Mouse (Mus musculus): ENCODE measurements around the gene Zfp69.

The Zfp69 gene

GRCm38 (mm10) chr4:120925386-120925785, 26.1 kb downstream of the Zfp69 start:
- peak; percentile 22 for DNase-seq (ENCODE audit: extremely low spot score)

GRCm38 (mm10) chr4:120924554-120925299, 26.8 kb downstream of the Zfp69 start, which contains the start of gene Exo5:
Exo5 (minus strand) TSS chr4:120925017.
- peak; percentile 96 for DNase-seq (ENCODE audit: extremely low spot score)

GRCm38 (mm10) chr4:120921461-120921860, 30.0 kb downstream of the Zfp69 start:
- DNase-seq (ENCODE audit: extremely low spot score) = no peak

- DNase-seq (ENCODE audit: extremely low spot score) = no peak
Observed at GRCm38 (mm10) chr4:120914501-120914900, 37.0 kb downstream of the Zfp69 start.

- no peak for DNase-seq (ENCODE audit: extremely low spot score)
Observed at GRCm38 (mm10) chr4:120913861-120914260, 37.6 kb downstream of the Zfp69 start.

GRCm38 (mm10) chr4:120913443-120913842, 38.1 kb downstream of the Zfp69 start:
- no peak for DNase-seq (ENCODE audit: extremely low spot score)

- no peak for DNase-seq (ENCODE audit: extremely low spot score)
Observed at GRCm38 (mm10) chr4:120912866-120913265, 38.6 kb downstream of the Zfp69 start.

- DNase-seq (ENCODE audit: extremely low spot score) = no peak
Observed at GRCm38 (mm10) chr4:120911086-120911485, 40.4 kb downstream of the Zfp69 start.

GRCm38 (mm10) chr4:120909558-120910150, 41.8 kb downstream of the Zfp69 start:
- peak; percentile 74 for DNase-seq (ENCODE audit: extremely low spot score)

- no peak for DNase-seq (ENCODE audit: extremely low spot score)
Observed at GRCm38 (mm10) chr4:120905644-120906043, 45.9 kb downstream of the Zfp69 start.

- DNase-seq (ENCODE audit: extremely low spot score) = no peak
Observed at GRCm38 (mm10) chr4:120904533-120904932, 47.0 kb downstream of the Zfp69 start.

GRCm38 (mm10) chr4:120895810-120896584, 55.5 kb downstream of the Zfp69 start:
- no peak for DNase-seq (ENCODE audit: extremely low spot score)

GRCm38 (mm10) chr4:120895226-120895625, 56.3 kb downstream of the Zfp69 start:
- no peak for DNase-seq (ENCODE audit: extremely low spot score)

GRCm38 (mm10) chr4:120894584-120894983, 56.9 kb downstream of the Zfp69 start:
- DNase-seq (ENCODE audit: extremely low spot score) = no peak

GRCm38 (mm10) chr4:120893656-120894401, 57.7 kb downstream of the Zfp69 start:
- DNase-seq (ENCODE audit: extremely low spot score) = no peak

- DNase-seq (ENCODE audit: extremely low spot score) = no peak
Observed at GRCm38 (mm10) chr4:120892516-120892915, 59.0 kb downstream of the Zfp69 start.

- DNase-seq (ENCODE audit: extremely low spot score) = no peak
Observed at GRCm38 (mm10) chr4:120891960-120892359, 59.5 kb downstream of the Zfp69 start.

- DNase-seq (ENCODE audit: extremely low spot score) = no peak
Observed at GRCm38 (mm10) chr4:120890754-120891440, 60.6 kb downstream of the Zfp69 start.

- no peak for DNase-seq (ENCODE audit: extremely low spot score)
Observed at GRCm38 (mm10) chr4:120888884-120889283, 62.6 kb downstream of the Zfp69 start.

GRCm38 (mm10) chr4:120887381-120888112, 64.0 kb downstream of the Zfp69 start:
- DNase-seq (ENCODE audit: extremely low spot score) = peak; percentile 63

- DNase-seq (ENCODE audit: extremely low spot score) = no peak
Observed at GRCm38 (mm10) chr4:120886811-120887210, 64.7 kb downstream of the Zfp69 start.

Data from embryo, embryonic 9.5 days (tissue).